Mouse (Mus musculus): Measurements from ENCODE around the gene Vgll1. TPM values are rescaled to one million over a fixed set of nuclear protein-coding genes. Genes with fewer than 3 reads are reported as not detected.

Gene Vgll1
- not detected for total RNA-seq (2022)

- DNase-seq: no peak
These were observed at the start of gene Vgll1 for GRCm38 (mm10) chrX:57087806-57088205. TSS of gene Vgll1 (plus strand) at chrX:57088106.

GRCm38 (mm10) chrX:57042774-57043173 lies 45.1 kb upstream of the Vgll1 start, which contains the start of gene Brs3:
TSS of gene Brs3 (plus strand) at chrX:57043074.
- DNase-seq: no peak

- DNase-seq: no peak
These were observed 44.0 kb upstream of the Vgll1 start for GRCm38 (mm10) chrX:57043869-57044268.

DNA sequence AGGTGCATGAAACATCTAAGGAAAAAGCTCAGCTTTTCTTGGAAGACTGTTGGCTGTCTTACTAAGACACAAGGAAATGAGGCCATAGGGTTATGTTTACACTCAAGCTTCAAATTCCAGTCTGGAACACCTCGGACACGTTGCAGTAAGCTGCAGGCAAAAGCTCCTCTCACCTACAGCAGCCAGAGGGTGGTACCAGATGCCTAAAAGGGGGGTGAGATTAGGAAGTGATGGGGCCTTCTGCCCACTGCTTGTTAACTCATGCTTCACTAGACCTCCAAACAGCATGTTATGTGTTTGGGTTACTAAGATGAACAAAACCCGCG lies 35.1 kb upstream of the Vgll1 start:
- no peak for DNase-seq

- DNase-seq: peak; percentile 57
These were observed 34.5 kb upstream of the Vgll1 start, which contains the start of gene Htatsf1 for GRCm38 (mm10) chrX:57053174-57053992. TSS of gene Htatsf1 (plus strand) at chrX:57053583.

DNA sequence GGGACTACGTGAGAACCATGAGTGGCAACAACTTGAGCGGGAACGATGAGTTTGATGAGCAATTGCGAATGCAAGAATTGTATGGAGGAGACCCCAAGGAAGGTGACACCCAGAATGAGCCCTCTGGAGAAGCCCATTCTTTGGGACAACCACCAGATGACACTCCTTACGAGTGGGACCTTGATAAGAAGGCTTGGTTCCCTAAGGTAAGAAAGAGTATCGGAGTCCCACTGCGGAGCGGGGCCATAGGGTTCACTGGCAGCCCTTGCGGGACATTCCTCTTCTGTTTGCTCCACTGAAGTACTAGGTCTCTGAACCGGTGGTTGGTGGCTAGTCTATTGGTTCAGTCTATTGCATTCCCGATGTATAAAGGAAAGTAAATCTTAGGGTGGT lies 33.9 kb upstream of the Vgll1 start:
- no peak for DNase-seq

- peak; percentile 5 for DNase-seq
These were observed 6.4 kb upstream of the Vgll1 start for GRCm38 (mm10) chrX:57081496-57081895.

DNA sequence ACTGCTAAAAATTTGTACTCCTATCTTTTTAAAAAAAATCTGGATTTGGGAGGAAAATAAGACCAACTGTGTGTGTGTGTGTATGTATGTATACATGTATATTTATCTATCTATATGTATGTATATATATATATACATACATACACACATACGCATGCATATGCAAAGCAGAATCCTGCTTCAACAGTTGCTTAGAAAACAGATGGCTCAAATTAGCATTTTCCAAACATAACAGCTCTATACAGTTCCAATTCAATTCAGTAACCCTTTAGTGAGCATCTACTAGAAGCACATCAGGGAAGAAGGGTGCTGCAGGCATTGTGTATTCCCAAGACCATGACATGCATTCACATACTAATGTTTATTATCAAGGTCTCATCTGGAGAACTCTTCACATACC lies 15.5 kb downstream of the Vgll1 start:
- no peak for DNase-seq

DNA sequence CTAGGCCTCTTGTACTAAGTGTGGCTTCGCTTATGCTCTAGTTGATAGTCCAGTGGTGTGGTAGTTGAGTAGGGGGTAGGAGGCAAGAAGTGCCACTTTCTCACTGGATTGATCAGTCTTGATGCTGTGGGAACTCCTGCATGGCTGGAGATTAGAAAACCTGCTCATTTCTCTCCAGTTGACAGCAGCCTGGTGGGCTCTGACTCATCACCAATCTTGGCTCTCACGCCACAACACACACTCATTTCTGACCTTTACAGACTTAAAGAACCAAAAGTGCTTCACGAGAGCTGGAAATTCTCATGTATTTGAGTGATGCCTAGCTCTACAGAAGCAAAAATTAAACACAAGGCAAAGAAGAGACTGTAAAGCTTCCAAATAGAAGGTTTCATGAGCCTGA lies 19.1 kb downstream of the Vgll1 start:
- peak; percentile 8 for DNase-seq

DNA sequence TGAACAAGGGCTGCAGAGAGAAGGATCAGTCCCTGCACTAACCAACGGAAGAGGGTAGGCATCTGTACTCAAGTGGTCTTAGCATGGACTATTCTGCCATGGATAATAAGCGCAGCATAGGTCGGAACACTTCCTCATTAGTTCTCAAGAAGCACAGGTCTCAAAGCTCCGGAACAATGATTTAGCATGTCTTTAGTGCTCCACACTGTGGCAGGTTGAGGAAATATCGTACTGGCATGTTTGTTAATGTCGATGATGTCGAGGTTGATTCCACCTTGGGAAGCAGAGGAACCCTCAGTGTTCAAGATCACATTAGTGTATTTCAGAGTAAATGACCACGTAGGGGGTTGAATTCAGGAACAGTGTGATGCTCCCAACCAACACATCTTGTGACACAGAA lies 30.2 kb downstream of the Vgll1 start:
- DNase-seq: no peak

DNA sequence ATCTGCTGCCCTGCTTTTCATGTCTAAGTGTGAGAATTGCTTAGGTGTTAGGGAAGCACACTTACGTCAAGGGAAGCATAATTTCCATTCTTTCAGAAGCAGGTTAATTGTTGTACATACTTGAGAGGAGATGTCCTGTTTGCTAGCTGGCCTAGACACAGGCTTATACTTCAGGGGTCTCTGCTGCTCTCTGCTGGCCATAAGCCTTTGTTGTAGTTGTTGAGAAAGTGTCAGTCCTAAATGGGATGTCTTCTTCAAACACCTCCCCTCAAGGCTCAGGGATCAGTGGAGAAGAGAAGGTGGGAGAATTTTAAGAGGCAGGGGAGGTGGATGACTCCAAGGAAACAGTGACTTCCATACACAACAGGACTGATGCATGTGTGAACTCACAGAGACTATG lies 32.9 kb downstream of the Vgll1 start:
- no peak for DNase-seq

DNA sequence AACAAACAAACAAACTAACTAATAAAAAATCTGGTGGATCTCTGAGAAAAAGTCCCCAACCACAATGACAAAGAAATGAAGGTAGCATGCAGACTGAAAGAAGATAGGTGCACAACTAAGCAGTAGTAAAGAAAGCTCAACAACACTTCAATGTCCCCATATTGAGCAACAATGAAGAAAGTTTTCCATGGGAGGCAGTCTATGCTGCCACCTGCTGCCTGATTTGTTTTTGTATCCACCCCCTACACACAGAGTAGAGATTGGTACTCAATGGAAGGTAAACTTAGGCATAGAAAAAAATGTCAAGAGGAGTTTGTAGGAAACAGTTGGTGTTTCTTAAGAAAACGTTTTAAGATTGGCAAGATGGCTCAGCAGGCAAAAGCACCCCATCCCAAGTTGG lies 42.7 kb downstream of the Vgll1 start:
- DNase-seq: no peak

DNA sequence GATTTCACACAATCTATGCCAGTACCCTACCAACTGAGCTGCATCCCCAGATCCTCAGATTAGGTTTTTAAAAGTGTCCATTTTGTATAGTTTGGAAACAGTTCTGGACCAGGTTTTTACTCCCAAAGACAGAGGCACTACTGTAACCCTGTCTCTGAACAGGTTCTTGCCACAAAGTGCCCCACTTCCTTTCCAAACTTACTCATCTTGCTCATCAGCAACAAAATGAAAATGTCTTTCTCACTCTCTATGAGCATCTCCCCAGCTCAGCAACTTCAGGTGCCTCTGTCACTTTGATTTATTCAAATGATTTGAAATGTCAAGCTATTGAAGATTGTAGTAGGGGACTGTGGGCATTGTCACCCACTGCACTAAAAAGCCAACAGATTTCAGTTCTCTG lies 49.7 kb downstream of the Vgll1 start:
- DNase-seq: no peak

DNA sequence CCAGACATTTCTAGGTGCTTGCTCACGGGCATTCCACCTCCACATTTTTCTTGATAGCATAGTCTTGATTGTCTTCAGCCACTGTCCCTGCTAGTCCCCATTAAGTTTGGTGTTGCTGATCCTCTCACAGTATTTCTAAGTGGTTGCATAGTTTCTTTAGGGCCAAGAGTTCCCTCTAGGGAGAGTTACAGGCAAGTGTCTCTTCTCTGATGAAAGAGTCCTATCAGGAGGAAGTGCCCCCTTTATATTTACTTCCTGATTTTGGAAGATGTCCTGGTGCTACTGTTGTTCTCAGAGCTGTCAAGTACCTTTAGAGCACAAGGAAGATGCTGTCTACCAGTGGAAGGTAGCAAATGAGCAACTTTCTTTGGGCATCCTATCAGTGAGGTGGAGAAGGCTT lies 65.6 kb downstream of the Vgll1 start:
- no peak for DNase-seq

Other genes with a start within 250 kb of the Vgll1 start
- not detected for gene Adgrg4, start 217.9 kb upstream of the Vgll1 start, total RNA-seq (2022)
- gene Brs3, start 45.0 kb upstream of the Vgll1 start, total RNA-seq (2022): not detected
- 10 to 100 TPM; 37.9 to 52.9 (median 47.0) TPM for gene Htatsf1, start 34.5 kb upstream of the Vgll1 start, total RNA-seq (2022)
- under 1 TPM in 1 of 4 experiments, not detected in 3; 0.24 TPM for gene Cd40lg, start 124.0 kb downstream of the Vgll1 start, total RNA-seq (2022)